Mouse (Mus musculus) liver, adult 2 months (tissue): ENCODE results near the gene Prdm16.

Experiments
- CTCF ChIP-seq: fragments of 200-500 bp; IDR thresholded peaks from 2 replicates; pipeline ENCODE4 v1.5.1; 2011; ENCODE audit warnings: low read depth, low read length, control low read depth
- POLR2A ChIP-seq: fragments of 200-500 bp; IDR thresholded peaks from 2 replicates; pipeline ENCODE4 v1.6.1; 2011; ENCODE audit warnings: low read length, control low read depth; ENCODE audit not compliant: insufficient read depth; ENCODE audit errors: extremely low read depth

DNA sequence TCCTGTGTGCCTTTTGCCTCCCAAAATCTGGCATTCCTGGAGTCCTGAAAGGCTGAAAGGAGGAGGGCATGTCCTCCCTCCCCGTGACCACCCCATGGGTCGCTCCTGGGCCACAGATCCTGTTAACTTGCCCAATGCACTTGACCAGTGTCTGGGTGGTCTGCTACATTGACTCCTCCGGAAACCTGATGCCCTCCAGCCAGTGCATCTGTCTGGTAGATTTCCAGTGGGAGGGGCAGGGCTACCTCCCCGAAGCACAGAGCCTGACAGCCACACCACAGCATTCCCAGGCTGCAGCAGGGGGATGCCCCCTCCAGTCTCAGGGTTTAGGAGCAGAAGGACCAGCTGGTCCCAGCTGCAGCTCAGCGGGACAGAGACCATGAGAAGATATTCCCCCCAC is 15.8 kb upstream of the Prdm16 start:
- TF ChIP-seq CTCF, result no peak
- no peak for TF ChIP-seq POLR2A
